Mouse (Mus musculus) small intestine, adult 2 months (tissue): ENCODE data around the gene 1500009L16Rik.

Experiments used
- CTCF ChIP-seq: fragments of 200-500 bp; IDR thresholded peaks from 2 replicates; pipeline ENCODE4 v1.5.1; 2012; ENCODE audit warnings: low read depth, mild to moderate bottlenecking, control low read depth, inconsistent platforms, low read length, moderate library complexity, mixed read lengths; ENCODE audit not compliant: insufficient replicate concordance, insufficient read length; ENCODE audit errors: extremely low read depth
- POLR2A ChIP-seq: fragments of 200-500 bp; IDR thresholded peaks from 2 replicates; pipeline ENCODE4 v1.6.1; 2012; ENCODE audit warnings: low read depth, mild to moderate bottlenecking, control low read depth, inconsistent platforms, low read length, moderate library complexity

GRCm38 (mm10) chr10:83692175-83692895, 30.3 kb upstream of the 1500009L16Rik start:
- TF ChIP-seq POLR2A, result no peak
- no peak for TF ChIP-seq CTCF
